Mouse (Mus musculus) E14TG2a.4 (cell line): ENCODE data around the gene Mylk2.

Source experiments
- CTCF ChIP-seq: conservative IDR thresholded peaks from 2 replicates; pipeline ENCODE4 v1.5.1; 2014; ENCODE audit warnings: low read length
- NANOG ChIP-seq: IDR thresholded peaks from 2 replicates; pipeline ENCODE4 v1.6.1; 2014; ENCODE audit warnings: borderline replicate concordance, low read length, mixed read lengths
- POU5F1 ChIP-seq: IDR thresholded peaks from 2 replicates; pipeline ENCODE4 v1.6.1; 2014; ENCODE audit warnings: low read length, borderline replicate concordance

DNA sequence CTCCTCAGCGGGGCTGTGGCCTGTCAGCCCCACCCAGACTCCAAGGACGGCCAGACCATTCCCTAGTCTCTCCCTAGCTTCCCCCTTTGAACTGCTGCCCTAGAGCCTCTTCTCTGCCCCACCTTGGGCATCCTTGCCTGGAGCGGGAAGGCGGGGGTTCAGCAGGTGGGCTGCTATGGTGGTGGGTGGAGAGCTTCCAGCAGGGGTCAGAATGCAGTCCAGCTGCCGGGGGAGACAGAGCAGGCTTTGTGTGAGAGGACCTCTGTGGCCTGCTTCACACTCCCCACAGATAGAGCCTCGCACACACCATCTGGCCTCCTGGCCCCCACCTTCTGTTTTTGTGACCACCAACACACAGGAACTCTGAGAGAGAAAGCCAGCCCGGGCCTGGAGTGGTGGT is 11.2 kb downstream of the Mylk2 start:
- TF ChIP-seq CTCF (no peak), NANOG (no peak), POU5F1 (no peak)
